Mouse (Mus musculus): Measurements from ENCODE around the gene Nudt16l1.
A peak's percentile ranks its signal among the peaks of the same experiment; 100 is the strongest.

Nudt16l1 gene

GRCm38 (mm10) chr16:4932429-4932828 lies 6.1 kb upstream of the Nudt16l1 start:
- DNase-seq (ENCODE audit: low read depth, low spot score), result no peak
- no peaks in the 10 kb centered on the region for H3K27me3 ChIP-seq (ENCODE audit: control insufficient read depth, insufficient read depth, low read length, poor library complexity, severe bottlenecking)
- H3K36me3 ChIP-seq (ENCODE audit: control insufficient read depth, insufficient read depth, low read length, poor library complexity, severe bottlenecking), result peaks cover 32% of the 10 kb centered on the region

- DNase-seq (ENCODE audit: low read depth, low spot score), result no peak
- no peaks in the 10 kb centered on the region for H3K27me3 ChIP-seq (ENCODE audit: control insufficient read depth, insufficient read depth, low read length, poor library complexity, severe bottlenecking)
- H3K36me3 ChIP-seq (ENCODE audit: control insufficient read depth, insufficient read depth, low read length, poor library complexity, severe bottlenecking), result peaks cover 22% of the 10 kb centered on the region
Observed at GRCm38 (mm10) chr16:4935430-4935829, 3.1 kb upstream of the Nudt16l1 start.

GRCm38 (mm10) chr16:4935931-4936703 lies 2.4 kb upstream of the Nudt16l1 start:
- Histone ChIP-seq H3K36me3 (ENCODE audit: control insufficient read depth, insufficient read depth, low read length, poor library complexity, severe bottlenecking) (peaks cover 19% of the 10 kb centered on the region), H3K27me3 (ENCODE audit: control insufficient read depth, insufficient read depth, low read length, poor library complexity, severe bottlenecking) (no peaks in the 10 kb centered on the region)
- DNase-seq (ENCODE audit: low read depth, low spot score), result no peak

- peaks cover 10% of the 10 kb centered on the region for H3K36me3 ChIP-seq (ENCODE audit: control insufficient read depth, insufficient read depth, low read length, poor library complexity, severe bottlenecking)
- DNase-seq (ENCODE audit: low read depth, low spot score), result no peak
- H3K27me3 ChIP-seq (ENCODE audit: control insufficient read depth, insufficient read depth, low read length, poor library complexity, severe bottlenecking), result no peaks in the 10 kb centered on the region
Observed at GRCm38 (mm10) chr16:4937351-4938190, 990 bp upstream of the Nudt16l1 start.

- no peaks in the 10 kb centered on the region for H3K27me3 ChIP-seq (ENCODE audit: control insufficient read depth, insufficient read depth, low read length, poor library complexity, severe bottlenecking)
- peak; percentile 96 for DNase-seq (ENCODE audit: low read depth, low spot score)
- peaks cover 5% of the 10 kb centered on the region for H3K36me3 ChIP-seq (ENCODE audit: control insufficient read depth, insufficient read depth, low read length, poor library complexity, severe bottlenecking)
Observed at GRCm38 (mm10) chr16:4938989-4939388, 428 bp downstream of the Nudt16l1 start.

GRCm38 (mm10) chr16:4939412-4939811 lies 851 bp downstream of the Nudt16l1 start:
- H3K27me3 ChIP-seq (ENCODE audit: control insufficient read depth, insufficient read depth, low read length, poor library complexity, severe bottlenecking), result no peaks in the 10 kb centered on the region
- DNase-seq (ENCODE audit: low read depth, low spot score), result no peak
- peaks cover 2% of the 10 kb centered on the region for H3K36me3 ChIP-seq (ENCODE audit: control insufficient read depth, insufficient read depth, low read length, poor library complexity, severe bottlenecking)

- DNase-seq (ENCODE audit: low read depth, low spot score), result no peak
- Histone ChIP-seq H3K36me3 (ENCODE audit: control insufficient read depth, insufficient read depth, low read length, poor library complexity, severe bottlenecking) (no peaks in the 10 kb centered on the region; the same call in 1 of the 2 replicates), H3K27me3 (ENCODE audit: control insufficient read depth, insufficient read depth, low read length, poor library complexity, severe bottlenecking) (no peaks in the 10 kb centered on the region)
Observed at GRCm38 (mm10) chr16:4940311-4940850, 1.8 kb downstream of the Nudt16l1 start.

GRCm38 (mm10) chr16:4941016-4941415 lies 2.5 kb downstream of the Nudt16l1 start:
- H3K36me3 ChIP-seq (ENCODE audit: control insufficient read depth, insufficient read depth, low read length, poor library complexity, severe bottlenecking), result no peaks in the 10 kb centered on the region; the same call in 1 of the 2 replicates
- no peaks in the 10 kb centered on the region for H3K27me3 ChIP-seq (ENCODE audit: control insufficient read depth, insufficient read depth, low read length, poor library complexity, severe bottlenecking)
- DNase-seq (ENCODE audit: low read depth, low spot score), result no peak

GRCm38 (mm10) chr16:4942868-4943267 lies 4.3 kb downstream of the Nudt16l1 start:
- no peaks in the 10 kb centered on the region for H3K27me3 ChIP-seq (ENCODE audit: control insufficient read depth, insufficient read depth, low read length, poor library complexity, severe bottlenecking)
- H3K36me3 ChIP-seq (ENCODE audit: control insufficient read depth, insufficient read depth, low read length, poor library complexity, severe bottlenecking), result no peaks in the 10 kb centered on the region
- DNase-seq (ENCODE audit: low read depth, low spot score), result no peak

GRCm38 (mm10) chr16:4943431-4943830 lies 4.9 kb downstream of the Nudt16l1 start:
- DNase-seq (ENCODE audit: low read depth, low spot score), result no peak
- H3K27me3 ChIP-seq (ENCODE audit: control insufficient read depth, insufficient read depth, low read length, poor library complexity, severe bottlenecking), result no peaks in the 10 kb centered on the region

GRCm38 (mm10) chr16:4945415-4945814 lies 6.9 kb downstream of the Nudt16l1 start:
- peaks cover 7% of the 10 kb centered on the region; the same call in 1 of the 2 replicates for H3K36me3 ChIP-seq (ENCODE audit: control insufficient read depth, insufficient read depth, low read length, poor library complexity, severe bottlenecking)
- no peak for DNase-seq (ENCODE audit: low read depth, low spot score)
- no peaks in the 10 kb centered on the region for H3K27me3 ChIP-seq (ENCODE audit: control insufficient read depth, insufficient read depth, low read length, poor library complexity, severe bottlenecking)

More at GRCm38 (mm10) chr16:4943431-4943830, 4.9 kb downstream of the Nudt16l1 start:
- H3K36me3 ChIP-seq (ENCODE audit: control insufficient read depth, insufficient read depth, low read length, poor library complexity, severe bottlenecking), result no peaks in the 10 kb centered on the region

- DNase-seq (ENCODE audit: low read depth, low spot score), result no peak
- Histone ChIP-seq H3K36me3 (ENCODE audit: control insufficient read depth, insufficient read depth, low read length, poor library complexity, severe bottlenecking) (peaks cover 9% of the 10 kb centered on the region; the same call in 1 of the 2 replicates), H3K27me3 (ENCODE audit: control insufficient read depth, insufficient read depth, low read length, poor library complexity, severe bottlenecking) (no peaks in the 10 kb centered on the region)
Observed at GRCm38 (mm10) chr16:4946155-4946554, 7.6 kb downstream of the Nudt16l1 start.

- Histone ChIP-seq H3K36me3 (ENCODE audit: control insufficient read depth, insufficient read depth, low read length, poor library complexity, severe bottlenecking) (peaks cover 10% of the 10 kb centered on the region; the same call in 1 of the 2 replicates), H3K27me3 (ENCODE audit: control insufficient read depth, insufficient read depth, low read length, poor library complexity, severe bottlenecking) (no peaks in the 10 kb centered on the region)
- no peak for DNase-seq (ENCODE audit: low read depth, low spot score)
Observed at GRCm38 (mm10) chr16:4947378-4947777, 8.8 kb downstream of the Nudt16l1 start.

GRCm38 (mm10) chr16:4956609-4957008 lies 18.0 kb downstream of the Nudt16l1 start:
- DNase-seq (ENCODE audit: low read depth, low spot score), result no peak
- peaks cover 18% of the 10 kb centered on the region for H3K36me3 ChIP-seq (ENCODE audit: control insufficient read depth, insufficient read depth, low read length, poor library complexity, severe bottlenecking)
- H3K27me3 ChIP-seq (ENCODE audit: control insufficient read depth, insufficient read depth, low read length, poor library complexity, severe bottlenecking), result no peaks in the 10 kb centered on the region

GRCm38 (mm10) chr16:4957446-4957845 lies 18.9 kb downstream of the Nudt16l1 start:
- Histone ChIP-seq H3K36me3 (ENCODE audit: control insufficient read depth, insufficient read depth, low read length, poor library complexity, severe bottlenecking) (peaks cover 17% of the 10 kb centered on the region), H3K27me3 (ENCODE audit: control insufficient read depth, insufficient read depth, low read length, poor library complexity, severe bottlenecking) (no peaks in the 10 kb centered on the region)
- DNase-seq (ENCODE audit: low read depth, low spot score), result no peak

All from splenic B cell, adult 2 months (primary cell).